Mouse (Mus musculus) bone marrow macrophage, adult 2 months (primary cell): Measurements from ENCODE around the gene Scyl2.

Source experiments
- CTCF ChIP-seq: IDR thresholded peaks from 2 replicates; pipeline ENCODE4 v1.5.1; 2012; ENCODE audit warnings: low read depth, mild to moderate bottlenecking, low read length, moderate library complexity
- POLR2A ChIP-seq: IDR thresholded peaks from 2 replicates; pipeline ENCODE4 v1.6.1; 2012; ENCODE audit warnings: mild to moderate bottlenecking, low read depth, low read length, borderline replicate concordance

- TF ChIP-seq POLR2A = no peak
- no peak for TF ChIP-seq CTCF
Measured at GRCm38 (mm10) chr10:89630052-89630451, 56.0 kb downstream of the Scyl2 start.
